Mouse (Mus musculus): ENCODE results near the gene Eml4.
A peak's percentile ranks its signal among the peaks of the same experiment; 100 is the strongest.

GRCm38 (mm10) chr17:83306964-83307640, 43.6 kb upstream of the Eml4 start:
- TF ChIP-seq EP300 (IDR thresholded peaks at IDR 0.05) (0 out of 2 replicates have a peak, but pooled peaks have one; percentile 25), CTCF (IDR thresholded peaks at IDR 0.05) (peak; percentile 13; the same call in 1 of the 2 replicates)

Measured in lung, postnatal 0 days (tissue).